Mouse (Mus musculus): ENCODE results near the gene Zfp978. TPM values are rescaled to one million over a fixed set of nuclear protein-coding genes. Genes with fewer than 3 reads are reported as not detected.
A peak's percentile ranks its signal among the peaks of the same experiment; 100 is the strongest.
"Not testable (repeated sequence)": the region's sequence is repeated elsewhere in the genome, so short reads cannot be mapped to it uniquely, and the experiment has no call there.

Gene Zfp978
- polyA plus RNA-seq (2012; rRNA removed) (0.04 TPM in 1 of 2 replicates, not detected in the other), polyA plus RNA-seq (2014; fragmentation: Nextera tagmentation; extraction: Ambion mirVana) (0.18 TPM in 1 of 2 replicates, not detected in the other)

DNA sequence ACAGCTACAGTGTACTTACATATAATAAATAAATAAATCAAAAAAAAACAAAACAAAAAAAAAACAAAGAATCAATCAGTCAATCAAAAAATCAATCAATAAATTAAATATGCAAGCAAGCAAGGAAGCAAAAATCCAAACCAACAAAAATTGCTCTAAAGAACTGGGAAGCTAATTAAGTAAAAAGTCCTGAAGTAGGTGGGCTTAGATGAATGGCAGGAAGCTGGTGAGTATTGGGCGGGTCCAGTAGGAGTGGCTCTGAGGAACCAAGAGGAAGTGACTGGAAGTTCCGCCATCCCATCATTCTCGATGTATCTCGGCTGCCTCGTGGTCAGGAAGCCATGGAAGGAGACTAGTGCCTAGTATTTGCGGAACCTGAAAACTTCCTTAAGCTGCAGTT, at the start of gene Zfp978:
TSS of gene Zfp978 (plus strand) at position 301 of the 400 bp plus-strand sequence.
- not testable (repeated sequence) for H3K4me2 ChIP-seq (ENCODE audit: low read depth); H3K36me3 ChIP-seq (replicated peaks; ENCODE audit: control insufficient read depth, insufficient read depth, low read depth); DNase-seq (ENCODE audit: low read depth in 3 of 3, low spot score in 3 of 3); H3K4me1 ChIP-seq (replicated peaks; ENCODE audit: control insufficient read depth in 2 of 2, insufficient read depth in 2 of 2, low read length in 1 of 2); H3K27me3 ChIP-seq (ENCODE audit: control insufficient read depth, insufficient read depth, low read length); H3K9me3 ChIP-seq (ENCODE audit: control insufficient read depth, low read length); H3K9ac ChIP-seq (replicated peaks); H3K4me3 ChIP-seq (ENCODE audit: insufficient read depth in 1 of 2, low read depth in 2 of 2, low read length in 2 of 2); ATAC-seq (ENCODE audit: insufficient read depth); H3K27ac ChIP-seq
- WGBS (ENCODE audit: insufficient replicate concordance) = no CpG with 5 or more reads among the region's 6 CpGs

DNA sequence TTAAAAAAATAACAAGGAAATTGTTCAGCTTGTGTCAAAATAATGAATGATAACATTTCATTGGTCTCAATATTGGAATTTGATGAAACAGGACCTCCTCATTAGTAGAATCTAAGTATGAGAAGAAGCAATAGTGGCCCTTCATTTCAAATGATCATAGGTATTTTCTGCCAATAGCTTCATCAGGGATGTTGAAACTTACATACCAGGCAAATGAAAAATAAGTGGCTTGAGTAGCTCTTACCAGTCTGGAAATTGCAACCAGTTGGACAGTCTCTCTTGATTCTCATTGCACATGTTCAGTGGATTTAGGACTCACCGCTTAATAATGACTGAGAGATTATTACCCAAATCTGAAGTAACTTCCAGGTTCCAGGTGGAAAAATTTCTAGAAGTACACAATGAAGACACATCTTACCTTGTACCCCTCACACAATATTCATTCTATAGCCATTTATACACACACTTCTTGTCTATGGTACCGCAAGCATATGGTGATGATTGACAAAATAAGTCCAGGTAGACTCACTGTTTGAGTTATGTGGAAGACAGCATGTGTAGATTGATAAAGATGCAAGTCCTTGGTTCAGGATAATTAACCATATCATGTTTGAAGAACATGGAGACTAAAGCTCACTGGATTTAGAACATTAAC, 25.9 kb upstream of the Zfp978 start:
- peaks cover 17% of the 10 kb centered on the region for H3K9me3 ChIP-seq (ENCODE audit: control insufficient read depth, low read length)
- 67% methylated on average over 2 of the region's 2 CpGs for WGBS (ENCODE audit: insufficient replicate concordance)
- not testable (repeated sequence) for H3K9ac ChIP-seq (replicated peaks); H3K4me3 ChIP-seq (ENCODE audit: insufficient read depth in 1 of 2, low read depth in 2 of 2, low read length in 2 of 2); H3K27me3 ChIP-seq (ENCODE audit: control insufficient read depth, insufficient read depth, low read length); H3K27ac ChIP-seq; H3K4me1 ChIP-seq (replicated peaks; ENCODE audit: control insufficient read depth in 2 of 2, insufficient read depth in 2 of 2, low read length in 1 of 2); H3K36me3 ChIP-seq (replicated peaks; ENCODE audit: control insufficient read depth, insufficient read depth, low read depth); H3K4me2 ChIP-seq (ENCODE audit: low read depth); DNase-seq (ENCODE audit: low read depth in 3 of 3, low spot score in 3 of 3)
- ATAC-seq (ENCODE audit: insufficient read depth) = 0 out of 2 replicates have a peak, but pooled peaks have one; percentile 41

DNA sequence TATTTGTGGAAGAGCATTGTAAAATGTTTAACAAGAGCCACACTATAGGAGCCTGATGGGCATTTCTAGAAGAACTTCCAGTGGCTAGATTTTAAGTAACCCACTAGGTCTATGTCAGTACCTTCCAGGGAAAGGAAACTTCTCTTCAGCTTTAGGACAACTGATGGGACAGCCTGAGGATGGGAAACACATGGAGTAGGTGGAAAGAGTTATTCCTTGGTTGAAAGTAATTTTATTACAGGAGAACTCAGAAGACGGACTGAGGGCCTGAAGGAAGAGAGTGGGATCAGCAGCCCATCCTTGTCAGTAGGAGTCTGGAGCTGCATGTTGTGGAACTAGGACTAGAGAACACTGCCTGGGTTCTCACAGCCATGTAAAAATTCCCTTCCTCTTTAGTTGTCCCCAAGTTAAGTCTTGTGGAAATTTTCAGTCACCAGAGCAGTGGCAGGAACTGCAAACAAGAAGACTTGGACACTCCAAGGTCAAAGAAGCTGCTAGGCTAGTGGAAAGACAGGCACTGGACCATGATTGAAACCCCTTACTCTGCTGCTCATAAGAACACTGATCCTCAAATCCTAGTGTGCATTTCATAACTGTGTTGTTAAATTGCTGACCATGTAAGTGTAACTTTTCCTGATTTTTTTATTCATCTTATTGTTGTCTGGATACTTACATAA, 25.3 kb upstream of the Zfp978 start:
- not testable (repeated sequence) for H3K27me3 ChIP-seq (ENCODE audit: control insufficient read depth, insufficient read depth, low read length); H3K4me2 ChIP-seq (ENCODE audit: low read depth); H3K9ac ChIP-seq (replicated peaks); H3K36me3 ChIP-seq (replicated peaks; ENCODE audit: control insufficient read depth, insufficient read depth, low read depth); H3K27ac ChIP-seq; DNase-seq (ENCODE audit: low read depth in 3 of 3, low spot score in 3 of 3); H3K4me3 ChIP-seq (ENCODE audit: insufficient read depth in 1 of 2, low read depth in 2 of 2, low read length in 2 of 2); H3K4me1 ChIP-seq (replicated peaks; ENCODE audit: control insufficient read depth in 2 of 2, insufficient read depth in 2 of 2, low read length in 1 of 2)
- H3K9me3 ChIP-seq (ENCODE audit: control insufficient read depth, low read length) = peaks cover 19% of the 10 kb centered on the region
- ATAC-seq (ENCODE audit: insufficient read depth) = peak; percentile 54
- 32% methylated on average over 1 of the region's 1 CpGs for WGBS (ENCODE audit: insufficient replicate concordance)

DNA sequence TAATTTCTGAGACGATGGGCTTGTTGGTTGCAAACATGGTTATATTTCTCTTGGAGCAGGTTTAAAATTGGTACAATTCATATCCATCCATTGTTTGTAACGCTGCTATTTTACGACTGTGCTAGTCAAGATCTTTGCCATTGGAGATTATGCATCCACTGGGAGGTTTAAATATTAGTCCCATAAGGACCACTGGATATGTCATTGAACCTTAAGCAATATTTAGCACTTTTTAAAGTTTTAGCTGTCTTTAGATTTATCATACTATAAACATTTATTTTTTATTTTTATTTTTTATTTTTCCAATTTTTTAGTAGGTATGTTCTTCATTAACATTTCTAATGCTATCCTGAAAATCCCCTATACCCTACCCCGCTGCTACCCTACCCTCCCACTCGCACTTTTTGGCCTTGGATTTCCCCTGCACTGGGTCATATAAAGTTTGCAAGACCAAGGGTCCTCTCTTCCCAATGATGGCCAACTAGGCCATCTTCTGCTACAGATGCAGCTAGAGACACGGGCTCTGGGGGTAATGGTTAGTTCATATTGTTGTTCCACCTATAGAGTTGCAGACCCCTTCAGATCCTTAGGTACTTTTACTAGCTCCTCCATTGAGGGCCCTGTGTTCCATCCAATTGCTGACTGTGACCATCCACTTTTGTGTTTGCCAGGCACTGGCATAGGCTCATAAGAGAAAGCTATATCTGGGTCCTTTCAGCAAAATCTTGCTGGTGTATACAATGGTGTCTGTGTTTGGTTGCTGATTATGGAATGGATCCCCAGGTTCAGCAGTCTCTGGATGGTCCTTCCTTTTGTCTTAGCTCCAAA, 24.5 kb upstream of the Zfp978 start:
- not testable (repeated sequence) for H3K9ac ChIP-seq (replicated peaks); H3K36me3 ChIP-seq (replicated peaks; ENCODE audit: control insufficient read depth, insufficient read depth, low read depth); DNase-seq (ENCODE audit: low read depth in 3 of 3, low spot score in 3 of 3); H3K27me3 ChIP-seq (ENCODE audit: control insufficient read depth, insufficient read depth, low read length); H3K4me2 ChIP-seq (ENCODE audit: low read depth); H3K27ac ChIP-seq; H3K4me1 ChIP-seq (replicated peaks; ENCODE audit: control insufficient read depth in 2 of 2, insufficient read depth in 2 of 2, low read length in 1 of 2); H3K4me3 ChIP-seq (ENCODE audit: insufficient read depth in 1 of 2, low read depth in 2 of 2, low read length in 2 of 2)
- peak; percentile 47; the same call in 1 of the 2 replicates for ATAC-seq (ENCODE audit: insufficient read depth)
- 42% methylated on average over 6 of the region's 6 CpGs for WGBS (ENCODE audit: insufficient replicate concordance)
- peaks cover 20% of the 10 kb centered on the region for H3K9me3 ChIP-seq (ENCODE audit: control insufficient read depth, low read length)

DNA sequence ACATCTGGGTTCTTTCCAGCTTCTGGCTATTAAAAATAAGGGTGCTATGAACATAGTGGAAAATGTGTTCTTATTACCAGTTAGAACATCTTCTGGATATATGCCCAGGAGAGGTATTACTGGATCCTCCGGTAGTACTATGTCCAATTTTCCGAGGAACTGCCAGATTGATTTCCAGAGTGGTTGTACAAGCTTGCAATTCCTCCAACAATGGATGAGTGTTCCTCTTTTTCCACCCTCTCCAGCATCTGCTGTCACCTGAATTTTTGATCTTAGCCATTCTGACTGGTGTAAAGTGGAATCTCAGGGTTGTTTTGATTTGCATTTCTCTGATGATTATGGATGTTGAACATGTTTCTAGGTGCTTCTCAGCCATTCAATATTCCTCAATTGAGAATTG, 23.6 kb upstream of the Zfp978 start:
- H3K9me3 ChIP-seq (ENCODE audit: control insufficient read depth, low read length) = peaks cover 20% of the 10 kb centered on the region
- not testable (repeated sequence) for DNase-seq (ENCODE audit: low read depth in 3 of 3, low spot score in 3 of 3)

More for the DNA sequence above, 23.6 kb upstream of the Zfp978 start:
- not testable (repeated sequence) for ATAC-seq (ENCODE audit: insufficient read depth); H3K4me2 ChIP-seq (ENCODE audit: low read depth); H3K4me3 ChIP-seq (ENCODE audit: insufficient read depth in 1 of 2, low read depth in 2 of 2, low read length in 2 of 2); H3K9ac ChIP-seq (replicated peaks); H3K27me3 ChIP-seq (ENCODE audit: control insufficient read depth, insufficient read depth, low read length); H3K4me1 ChIP-seq (replicated peaks; ENCODE audit: control insufficient read depth in 2 of 2, insufficient read depth in 2 of 2, low read length in 1 of 2); H3K36me3 ChIP-seq (replicated peaks; ENCODE audit: control insufficient read depth, insufficient read depth, low read depth); H3K27ac ChIP-seq
- WGBS (ENCODE audit: insufficient replicate concordance) = 71% methylated on average over 2 of the region's 2 CpGs
